In the genomic region with DNA sequence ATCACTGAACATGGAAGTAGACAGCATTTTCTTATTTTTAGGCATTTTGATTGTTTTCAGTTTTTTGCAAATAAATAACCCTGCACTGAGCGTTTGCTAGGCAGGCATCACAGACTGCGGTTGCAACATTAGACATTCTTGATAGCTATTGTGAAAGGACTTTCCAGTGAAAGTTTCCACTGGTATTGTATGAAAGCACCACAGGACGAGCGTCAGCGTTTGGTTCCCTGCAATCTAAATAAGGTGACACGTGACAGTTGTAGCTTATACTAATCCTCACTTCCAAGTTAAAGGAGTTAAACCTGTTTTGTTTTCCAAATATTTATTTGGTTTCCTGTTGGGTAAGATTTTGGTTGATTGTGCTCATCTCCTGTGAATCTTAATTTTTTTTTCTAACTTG, we compare ENCODE assay signal across 21 mouse cellular contexts. TPM values are rescaled to one million over a fixed set of nuclear protein-coding genes. Genes with fewer than 3 reads are reported as not detected.
DNase-seq lines count a peak whose midpoint lies in the region; ATAC-seq and TF ChIP-seq lines count a peak whose summit lies in the region.
"Had no signal": no experiment of that assay in that cellular context is flagged by ENCODE, and none has a peak within 500 bp of the region (broad histone marks: within the 10 kb centered on the region; RNA-seq: fewer than 3 reads in every experiment).

No protein-coding gene starts in this region.

- H3K4me3 ChIP-seq in lung, postnatal 0 days (ENCODE audit: low read depth, low read length), result no peak overlapping the region
- H3K4me3 ChIP-seq in brown adipose tissue, adult 24 weeks (ENCODE audit: insufficient read depth, low read depth, low read length), result no peak overlapping the region
- H3K4me3 ChIP-seq: embryonic facial prominence, embryonic 13.5 days; forebrain, embryonic 12.5 days; heart, embryonic 13.5 days; hindbrain, embryonic 15.5 days had no signal

- peak; percentile 55 for DNase-seq in lung, postnatal 0 days (ENCODE audit: low spot score)
- DNase-seq in lung, postnatal 14 days, result no peak
- no peak for DNase-seq in heart, adult 18-20 months
- DNase-seq in embryo, embryonic 9.5 days (ENCODE audit: extremely low spot score), result no peak
- DNase-seq in gastrocnemius, adult 18-20 months (ENCODE audit: low spot score), result no peak
- DNase-seq: adrenal gland, postnatal 10 days; B cell, adult 2 months; cerebellum, adult 11-12 months; cerebellum, adult 9-10 months; cerebellum, postnatal 25 days; gastrocnemius, postnatal 14 days; heart, postnatal 36 days had no signal

- WGBS in lung, postnatal 0 days, result 66% methylated on average over 6 of the region's 6 CpGs

- TF ChIP-seq EP300 in lung, postnatal 0 days (IDR thresholded peaks at IDR 0.05), result no peak

- H3K9ac ChIP-seq in lung, postnatal 0 days (replicated peaks; ENCODE audit: low read depth), result no peak overlapping the region
- H3K9ac ChIP-seq: embryonic facial prominence, embryonic 13.5 days; forebrain, embryonic 12.5 days; heart, embryonic 13.5 days; hindbrain, embryonic 15.5 days had no signal

- H3K27me3 ChIP-seq in lung, postnatal 0 days (replicated peaks; ENCODE audit: insufficient read depth, low read length), result no peaks in the 10 kb centered on the region
- H3K27me3 ChIP-seq: embryonic facial prominence, embryonic 13.5 days; forebrain, embryonic 12.5 days; heart, embryonic 13.5 days; hindbrain, embryonic 15.5 days had no signal

- H3K36me3 ChIP-seq in lung, postnatal 0 days (ENCODE audit: insufficient read depth, low read length), result no peaks in the 10 kb centered on the region
- H3K36me3 ChIP-seq: embryonic facial prominence, embryonic 13.5 days; forebrain, embryonic 12.5 days; G1E; heart, embryonic 13.5 days; hindbrain, embryonic 15.5 days had no signal

- no peak for TF ChIP-seq CTCF in lung, postnatal 0 days (IDR thresholded peaks at IDR 0.05)

- no peaks in the 10 kb centered on the region for H3K9me3 ChIP-seq in lung, postnatal 0 days (ENCODE audit: low read length)
- H3K9me3 ChIP-seq: embryonic facial prominence, embryonic 13.5 days; forebrain, embryonic 12.5 days; heart, embryonic 13.5 days; hindbrain, embryonic 15.5 days had no signal

- no peak for ATAC-seq in lung, postnatal 0 days
- peak; percentile 46 for ATAC-seq in CD4-positive, CD25-positive, alpha-beta regulatory T cell, adult 4 months
- peak; percentile 34; the same call in 1 of the 2 replicates for ATAC-seq in megakaryocyte, adult 5-6 weeks (ENCODE audit: poor library complexity, severe bottlenecking)
- ATAC-seq: forebrain, embryonic 16.5 days had no signal

- no peak overlapping the region for H3K4me2 ChIP-seq in lung, postnatal 0 days (replicated peaks; ENCODE audit: low read depth, low read length)

- H3K27ac ChIP-seq in lung, postnatal 0 days (ENCODE audit: low read length), result no peak overlapping the region
- H3K27ac ChIP-seq in brown adipose tissue, adult 24 weeks (replicated peaks; ENCODE audit: low read depth, low read length), result peak overlapping the region; percentile 90
- H3K27ac ChIP-seq: embryonic facial prominence, embryonic 13.5 days; forebrain, embryonic 12.5 days; heart, embryonic 13.5 days; hindbrain, embryonic 15.5 days had no signal

- no peaks in the 10 kb centered on the region for H3K4me1 ChIP-seq in lung, postnatal 0 days (ENCODE audit: insufficient read depth, low read depth, low read length)
- H3K4me1 ChIP-seq in brown adipose tissue, adult 24 weeks (ENCODE audit: control insufficient read depth, insufficient read depth, insufficient read length, low read length), result no peaks in the 10 kb centered on the region; the same call in 1 of the 2 replicates
- H3K4me1 ChIP-seq: heart, embryonic 13.5 days had no signal

RNA-seq across cellular contexts. Expression of a gene that starts 34.4 kb away (rescaled TPM):
- polyA plus RNA-seq in lung, postnatal 0 days (2015; fragmentation: Nextera tagmentation; extraction: Ambion mirVana), result 0.23 and 0.35 TPM in 2 replicates
- 1 to 10 TPM in 1 of 2 experiments, under 1 TPM in 1; 0.53 to 1.5 TPM for polyA plus RNA-seq in CD4-positive, CD25-positive, alpha-beta regulatory T cell, adult 4 months (2017; shearing (Covaris generic))
- polyA plus RNA-seq in brown adipose tissue, adult 24 weeks (2012; ENCODE audit: insufficient read depth, insufficient read length, missing spikeins), result 22.6 and 25.4 TPM in 2 replicates
- 0.02 TPM in 1 of 2 replicates, not detected in the other for total RNA-seq in megakaryocyte, adult 5-6 weeks (2015)
- total RNA-seq in megakaryocyte, adult 5-6 weeks (2017), result 0.12 and 0.15 TPM in 2 replicates
- 1 to 10 TPM in 1 of 2 experiments, under 1 TPM in 1; 0.22 to 1.9 TPM for total RNA-seq in heart, adult 18-20 months (2021)
- total RNA-seq in gastrocnemius, adult 18-20 months (2021), result under 1 TPM; 0.57 to 0.71 TPM
- polyA plus RNA-seq: G1E had no signal
